Mouse (Mus musculus): ENCODE measurements around the gene Ric8a.

- TF ChIP-seq POLR2A (IDR thresholded peaks at IDR 0.05; ENCODE audit: borderline replicate concordance, extremely low read depth, insufficient read depth, insufficient read length, poor library complexity, severe bottlenecking) (no peak), CTCF (IDR thresholded peaks at IDR 0.05; ENCODE audit: borderline replicate concordance, extremely low read depth, insufficient read depth, insufficient read length) (no peak)
Observed at GRCm38 (mm10) chr7:140843806-140844205, 13.0 kb upstream of the Ric8a start.
